Mouse (Mus musculus): ENCODE results near the gene Rbm47.

- TF ChIP-seq EP300 (optimal IDR thresholded peaks at IDR 0.05) (no peak), CTCF (IDR thresholded peaks at IDR 0.05; ENCODE audit: low read depth) (no peak)
Observed at GRCm38 (mm10) chr5:66067219-66067618, 105.7 kb downstream of the Rbm47 start.

All from stomach, postnatal 0 days (tissue).